Mouse (Mus musculus) gastrocnemius, adult 2 months (tissue): ENCODE measurements around the gene Slc25a44. TPM values are rescaled to one million over a fixed set of nuclear protein-coding genes. Genes with fewer than 3 reads are reported as not detected.

ENCODE experiments used
- DNase-seq: peaks from one replicate; pipeline ENCODE4 v3.0.0; 2022
- H3K27ac ChIP-seq: fragments of 200-600 bp; 2 replicates; pipeline ENCODE4 v1.8.1; 2022; ENCODE audit warnings: mild to moderate bottlenecking
- H3K4me3 ChIP-seq: fragments of 200-600 bp; 2 replicates; pipeline ENCODE4 v1.8.1; 2022; ENCODE audit warnings: mild to moderate bottlenecking, moderate library complexity
- CTCF ChIP-seq: fragments of 200-600 bp; IDR thresholded peaks from 2 replicates; pipeline ENCODE4 v1.8.1; 2022; ENCODE audit warnings: antibody characterized with exemption, mild to moderate bottlenecking, moderate library complexity
- intact Hi-C: fragments of 180-260 bp; cut with DNase I; formaldehyde crosslinking; loops from one replicate; pipeline ENCODE4 v1.15.1; 2025
- total RNA-seq, 2 experiments: library from RNA; stranded (reverse); gene quantifications; 2 replicates each; pipeline ENCODE4 v1.2.3; 2021

Slc25a44 gene
- total RNA-seq, 2 experiments from 2014 or later, result 16.1 to 18.5 TPM

GRCm38 (mm10) chr3:88425708-88426420 lies 925 bp upstream of the Slc25a44 start:
- no peak for DNase-seq
- peak overlapping the region; percentile 92 for H3K27ac ChIP-seq
- peak overlapping the region; percentile 79 for H3K4me3 ChIP-seq
- TF ChIP-seq CTCF, result no peak
- intact Hi-C loops, result loop anchor here (2.0 to 5.0 kb wide), 2 partner anchors 15 to 41 kb away; partner anchors contain the start of gene Pmf1

DNA sequence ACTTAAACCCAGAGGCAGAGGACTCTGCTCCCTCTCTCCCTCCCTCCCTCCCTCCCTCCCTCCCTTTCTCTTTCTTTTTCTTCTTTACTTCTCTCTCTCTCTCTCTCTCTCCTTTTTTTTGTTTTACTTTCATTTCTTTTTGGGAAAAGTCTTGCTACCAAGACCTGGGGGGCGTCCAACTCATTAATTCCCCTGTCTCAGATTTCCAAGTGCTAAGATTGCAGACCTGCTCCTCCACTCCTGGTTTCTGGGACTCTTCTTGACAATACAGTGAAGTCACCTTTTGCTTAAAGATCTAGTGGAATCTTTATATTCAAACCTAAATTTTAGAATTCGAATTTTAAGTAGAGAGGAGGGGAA lies 371 bp upstream of the Slc25a44 start:
- H3K4me3 ChIP-seq, result peak overlapping the region; percentile 79
- intact Hi-C loops, result loop anchor here (5.0 kb wide), 1 partner anchor 42 kb away; no protein-coding TSS in a partner anchor
- no peak for TF ChIP-seq CTCF
- no peak for DNase-seq
- peak overlapping the region; percentile 92 for H3K27ac ChIP-seq

- intact Hi-C loops, result no loop called here
- no peak for DNase-seq
- Histone ChIP-seq H3K27ac (no peak overlapping the region), H3K4me3 (no peak overlapping the region)
- TF ChIP-seq CTCF, result no peak
Measured at GRCm38 (mm10) chr3:88422020-88422720, 2.8 kb downstream of the Slc25a44 start.

GRCm38 (mm10) chr3:88420771-88421170 lies 4.2 kb downstream of the Slc25a44 start:
- intact Hi-C loops, result no loop called here
- TF ChIP-seq CTCF, result no peak
- DNase-seq, result no peak
- Histone ChIP-seq H3K4me3 (no peak overlapping the region), H3K27ac (no peak overlapping the region)

DNA sequence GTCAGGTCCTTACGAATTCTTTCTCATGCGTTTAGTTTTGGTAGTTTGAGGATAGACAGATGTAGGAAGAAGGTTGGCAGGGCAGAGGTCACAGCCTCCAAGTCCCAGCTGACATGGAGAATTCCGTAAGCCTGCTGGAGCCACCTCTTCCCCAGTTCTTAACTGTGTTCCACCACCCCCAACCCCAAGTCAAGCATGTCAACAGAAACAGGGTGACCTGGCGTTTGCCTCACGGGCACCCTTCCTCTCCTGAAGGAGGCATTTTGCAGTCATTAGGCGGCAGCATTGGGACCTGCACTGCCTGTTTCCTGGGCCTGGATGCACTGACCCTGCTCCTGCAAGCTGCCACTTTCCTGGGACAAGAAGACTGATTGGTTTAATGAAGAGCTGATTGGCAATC lies 6.9 kb downstream of the Slc25a44 start:
- DNase-seq, result no peak
- no peak for TF ChIP-seq CTCF
- no peak overlapping the region for H3K4me3 ChIP-seq
- intact Hi-C loops, result no loop called here
- no peak overlapping the region for H3K27ac ChIP-seq

DNA sequence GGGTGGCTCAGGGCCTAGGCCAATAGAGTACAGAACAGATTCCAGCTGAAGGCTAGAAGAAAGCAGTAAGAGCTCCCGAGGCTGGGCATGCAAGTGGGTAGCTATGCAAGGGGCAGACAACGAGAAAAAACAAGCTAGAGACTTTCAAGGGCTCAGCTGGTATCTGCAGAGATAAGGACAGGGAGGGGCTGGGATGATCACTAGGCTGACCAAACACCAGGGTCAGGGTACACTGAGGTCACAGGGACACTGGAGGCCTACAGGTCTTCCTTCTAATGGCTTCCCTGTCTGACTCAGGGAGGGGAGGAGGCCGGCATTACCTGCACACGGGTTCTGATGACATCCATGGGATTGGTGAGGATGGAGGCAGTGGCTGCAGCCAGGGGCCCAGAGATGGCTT lies 9.3 kb downstream of the Slc25a44 start:
- intact Hi-C loops, result no loop called here
- no peak for DNase-seq
- no peak for TF ChIP-seq CTCF
- no peak overlapping the region for H3K27ac ChIP-seq
- no peak overlapping the region for H3K4me3 ChIP-seq

DNA sequence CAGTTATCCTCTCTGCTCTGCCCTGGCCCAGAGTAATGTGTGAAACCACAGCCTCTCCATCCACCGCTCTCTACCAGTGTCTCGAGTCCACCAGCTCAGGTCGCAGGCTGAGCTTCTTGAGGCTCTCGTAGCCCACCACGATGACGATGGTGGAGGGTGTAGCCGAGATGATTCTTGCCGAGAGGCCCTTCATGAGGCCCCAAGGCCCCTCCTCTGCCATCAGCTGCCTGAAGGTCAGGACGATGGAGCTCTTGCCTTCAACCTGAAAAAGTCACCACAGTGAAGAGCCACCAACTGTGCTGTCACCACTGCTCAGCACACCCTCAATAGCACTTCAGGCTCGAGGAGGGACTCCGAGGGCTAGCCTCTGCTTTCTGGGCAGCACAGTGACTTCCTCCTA lies 12.3 kb downstream of the Slc25a44 start:
- no peak for TF ChIP-seq CTCF
- intact Hi-C loops, result no loop called here
- Histone ChIP-seq H3K27ac (no peak overlapping the region), H3K4me3 (no peak overlapping the region)
- no peak for DNase-seq

- TF ChIP-seq CTCF, result no peak
- no peak for DNase-seq
Measured at GRCm38 (mm10) chr3:88411681-88412080, 13.3 kb downstream of the Slc25a44 start.

GRCm38 (mm10) chr3:88410645-88411031 lies 14.3 kb downstream of the Slc25a44 start:
- no peak for DNase-seq
- no peak for TF ChIP-seq CTCF
- intact Hi-C loops, result loop anchor here (2.0 kb wide), 1 partner anchor 16 kb away; no protein-coding TSS in a partner anchor
- H3K27ac ChIP-seq, result peak overlapping the region; percentile 99
- peak overlapping the region; percentile 82 for H3K4me3 ChIP-seq

More at GRCm38 (mm10) chr3:88411681-88412080, 13.3 kb downstream of the Slc25a44 start:
- intact Hi-C loops, result loop anchor here (2.0 kb wide), 1 partner anchor 15 kb away; no protein-coding TSS in a partner anchor
- H3K27ac ChIP-seq, result 0 out of 2 replicates have a peak overlapping the region, but pooled peaks have one; percentile 20
- no peak overlapping the region for H3K4me3 ChIP-seq

DNA sequence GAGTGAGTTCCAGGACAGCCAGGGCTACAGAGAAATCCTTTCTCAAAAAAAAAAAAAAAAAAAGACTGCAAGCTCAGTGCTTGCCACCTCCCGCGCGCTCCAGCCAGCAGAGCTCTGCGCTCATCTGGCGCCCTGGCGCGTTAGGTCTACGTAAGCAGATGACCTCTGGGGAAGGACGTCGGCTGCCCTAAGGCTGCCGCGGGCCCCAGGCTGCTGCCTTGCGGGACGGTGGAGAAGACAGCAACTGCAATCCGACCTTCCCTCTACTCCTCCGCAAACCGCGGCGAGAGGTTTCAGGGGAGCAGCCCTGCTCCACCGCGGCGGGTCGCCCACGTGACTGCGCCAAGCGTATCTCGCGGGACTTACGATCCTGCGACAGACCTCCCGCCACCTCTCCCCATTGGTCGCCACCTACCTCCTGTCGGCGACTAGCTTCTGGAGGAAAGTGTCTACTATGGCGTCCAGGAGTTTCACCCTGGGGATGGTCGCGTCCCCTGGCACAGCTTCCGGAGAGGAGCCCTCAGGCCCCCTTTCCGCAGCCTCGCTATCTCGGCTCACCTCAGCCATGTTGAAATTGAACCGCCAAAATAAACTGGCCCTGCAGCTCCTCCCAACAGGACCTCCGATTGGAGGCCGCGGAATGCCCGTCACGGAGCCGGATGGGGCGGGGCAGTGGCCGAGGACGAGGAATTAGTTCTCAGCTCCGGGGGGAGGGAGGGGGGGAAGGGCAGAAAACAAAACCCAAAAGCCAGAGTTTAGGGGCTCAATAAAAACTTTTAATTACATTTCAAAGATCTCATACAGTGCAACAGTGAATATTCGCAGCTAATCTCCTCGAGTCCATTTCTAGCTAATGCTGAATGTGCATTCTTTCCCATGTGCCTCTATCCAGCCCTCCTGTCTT lies 14.9 kb downstream of the Slc25a44 start, which contains the start of gene Pmf1:
Gene Pmf1, minus strand, starts transcription at position 591 of the 904 bp plus-strand sequence.
- H3K27ac ChIP-seq, result peak within 1 kb of the TSS; percentile 99
- intact Hi-C loops, result loop anchor here (2.0 to 5.0 kb wide), 2 partner anchors 17 to 117 kb away; no protein-coding TSS in a partner anchor
- TF ChIP-seq CTCF, result no peak
- peak; percentile 97 for DNase-seq
- peak within 1 kb of the TSS; percentile 82 for H3K4me3 ChIP-seq

GRCm38 (mm10) chr3:88408953-88409352 lies 16.0 kb downstream of the Slc25a44 start:
- intact Hi-C loops, result loop anchor here (5.0 kb wide), 1 partner anchor 118 kb away; no protein-coding TSS in a partner anchor
- peak overlapping the region; percentile 82 for H3K4me3 ChIP-seq

GRCm38 (mm10) chr3:88407529-88407928 lies 17.4 kb downstream of the Slc25a44 start:
- Histone ChIP-seq H3K4me3 (no peak overlapping the region), H3K27ac (peak overlapping the region; percentile 21; the same call in 1 of the 2 replicates)
- no peak for DNase-seq
- no peak for TF ChIP-seq CTCF
- intact Hi-C loops, result loop anchor here (1.0 to 5.0 kb wide), 2 partner anchors 60 to 120 kb away; no protein-coding TSS in a partner anchor

More at GRCm38 (mm10) chr3:88408953-88409352, 16.0 kb downstream of the Slc25a44 start:
- peak overlapping the region; percentile 99 for H3K27ac ChIP-seq
- no peak for TF ChIP-seq CTCF
- no peak for DNase-seq
